Mouse (Mus musculus): ENCODE data around the gene Eif3i.

- no peak for TF ChIP-seq CEBPB (IDR thresholded peaks at IDR 0.05; ENCODE audit: low read depth)
- TF ChIP-seq CTCF (IDR thresholded peaks at IDR 0.05; ENCODE audit: control insufficient read depth, insufficient read depth, insufficient read length) = no peak
These were observed 44.8 kb upstream of the Eif3i start for GRCm38 (mm10) chr4:129645204-129645603.

Data from C2C12 (cell line).